Mouse (Mus musculus) spleen, postnatal 14 days (tissue): ENCODE data around the gene Fbxo6.
"Not testable (repeated sequence)": the region's sequence is repeated elsewhere in the genome, so short reads cannot be mapped to it uniquely, and the experiment has no call there.

Experiments
- DNase-seq, 2 experiments: peaks; one replicate each; pipeline ENCODE4 v3.0.0; 2021 to 2022; ENCODE audit warnings: low spot score in 2 of 2

Fbxo6 gene

DNA sequence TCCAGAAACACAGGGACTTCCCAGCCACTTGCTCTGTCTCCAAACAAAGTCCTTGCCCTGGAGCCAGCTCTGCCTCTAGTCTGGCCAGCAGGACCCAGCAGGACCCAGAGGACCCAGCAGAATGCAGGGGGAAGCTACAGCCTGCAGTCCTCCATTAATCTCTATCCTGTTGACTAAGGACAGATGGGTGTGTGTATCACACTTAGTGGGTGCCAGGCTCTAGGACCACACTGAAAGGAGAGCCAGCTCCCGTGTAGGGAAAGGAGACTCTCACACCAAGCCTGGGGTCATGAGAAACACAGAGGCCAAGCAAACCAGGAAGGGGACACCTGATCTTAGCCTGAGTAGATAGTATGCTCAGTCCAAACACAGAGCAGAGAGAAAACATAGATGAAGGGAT lies 23.7 kb downstream of the Fbxo6 start:
- DNase-seq: no peak

GRCm38 (mm10) chr4:148122694-148123066 lies 29.3 kb downstream of the Fbxo6 start:
- DNase-seq: no peak

DNA sequence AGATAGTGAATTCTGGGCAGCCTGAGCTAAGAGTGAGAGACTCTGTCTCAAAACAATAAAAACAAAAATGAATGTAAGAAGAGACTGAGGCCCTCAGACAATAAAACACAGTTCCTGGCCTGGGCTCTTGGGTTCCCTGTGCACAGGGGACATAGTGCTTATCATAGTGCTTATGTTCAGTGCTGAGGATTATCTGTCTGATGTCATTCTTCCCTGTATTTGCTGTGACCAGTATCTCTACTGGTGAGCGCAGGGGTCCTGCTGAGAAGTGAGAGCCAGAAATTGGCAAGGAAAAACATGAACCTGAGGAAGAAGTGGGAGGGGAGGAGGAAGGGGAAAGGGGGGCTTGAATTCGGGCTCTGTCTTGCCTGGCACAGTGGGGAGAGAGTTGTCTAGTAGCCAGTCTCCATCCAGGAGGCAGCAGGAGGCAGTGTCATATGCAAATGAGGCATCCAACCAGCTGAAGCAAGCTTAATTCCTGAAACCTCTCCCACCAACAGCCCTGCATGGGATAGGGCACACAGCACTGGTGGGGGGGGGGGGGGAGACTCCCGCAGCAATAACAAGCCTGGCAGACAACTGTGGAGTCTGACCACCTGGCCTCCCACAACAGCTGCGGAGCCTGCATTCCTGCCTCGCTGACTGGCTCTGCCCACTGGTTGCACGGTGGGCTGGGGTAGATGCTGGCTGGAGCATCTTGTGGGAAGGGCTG lies 29.8 kb downstream of the Fbxo6 start:
- DNase-seq: no peak

DNA sequence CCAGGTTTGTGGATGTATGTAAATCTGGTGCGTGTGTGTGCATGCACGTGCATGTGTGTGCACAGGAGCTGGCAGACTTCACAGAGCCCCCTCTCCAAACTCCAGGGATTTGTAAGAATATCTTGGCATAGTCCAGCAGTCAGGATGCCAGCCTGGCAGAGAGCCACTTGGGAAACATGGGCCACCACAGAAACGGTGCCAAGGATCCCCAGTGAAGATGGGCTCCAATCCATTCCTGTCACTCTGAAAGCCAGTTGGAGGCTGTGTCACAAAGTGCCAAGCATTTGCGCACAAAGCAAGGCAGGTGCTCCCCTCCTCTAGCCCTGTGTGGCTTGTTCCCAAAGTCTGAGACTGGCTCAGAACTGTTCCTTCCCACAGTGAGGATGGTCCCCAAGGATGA lies 30.6 kb downstream of the Fbxo6 start:
- no peak for DNase-seq

GRCm38 (mm10) chr4:148120555-148120954 lies 31.4 kb downstream of the Fbxo6 start:
- no peak for DNase-seq

DNA sequence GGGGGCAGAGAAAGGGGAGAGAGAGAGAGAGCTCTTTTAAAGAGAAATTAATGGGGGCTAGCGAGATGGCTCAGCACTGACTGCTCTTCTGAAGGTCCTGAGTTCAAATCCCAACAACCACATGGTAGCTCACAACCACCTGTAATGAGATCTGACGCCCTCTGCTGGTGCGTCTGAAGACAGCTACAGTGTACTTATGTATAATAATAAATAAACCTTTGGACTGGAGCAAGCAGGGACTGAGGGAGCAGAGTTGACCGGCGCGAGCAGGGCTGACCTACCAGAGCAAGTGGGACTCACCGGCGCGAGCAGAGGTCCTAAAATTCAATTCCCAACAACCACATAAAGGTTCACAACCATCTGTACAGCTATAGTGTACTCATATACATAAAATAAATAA lies 32.4 kb downstream of the Fbxo6 start:
- DNase-seq: not testable (repeated sequence)

- no peak for DNase-seq
These were observed 34.5 kb downstream of the Fbxo6 start for GRCm38 (mm10) chr4:148117392-148117791.

- DNase-seq: no peak
These were observed 35.3 kb downstream of the Fbxo6 start for GRCm38 (mm10) chr4:148116657-148117056.

- no peak for DNase-seq
These were observed 36.5 kb downstream of the Fbxo6 start for GRCm38 (mm10) chr4:148115467-148115866.

DNA sequence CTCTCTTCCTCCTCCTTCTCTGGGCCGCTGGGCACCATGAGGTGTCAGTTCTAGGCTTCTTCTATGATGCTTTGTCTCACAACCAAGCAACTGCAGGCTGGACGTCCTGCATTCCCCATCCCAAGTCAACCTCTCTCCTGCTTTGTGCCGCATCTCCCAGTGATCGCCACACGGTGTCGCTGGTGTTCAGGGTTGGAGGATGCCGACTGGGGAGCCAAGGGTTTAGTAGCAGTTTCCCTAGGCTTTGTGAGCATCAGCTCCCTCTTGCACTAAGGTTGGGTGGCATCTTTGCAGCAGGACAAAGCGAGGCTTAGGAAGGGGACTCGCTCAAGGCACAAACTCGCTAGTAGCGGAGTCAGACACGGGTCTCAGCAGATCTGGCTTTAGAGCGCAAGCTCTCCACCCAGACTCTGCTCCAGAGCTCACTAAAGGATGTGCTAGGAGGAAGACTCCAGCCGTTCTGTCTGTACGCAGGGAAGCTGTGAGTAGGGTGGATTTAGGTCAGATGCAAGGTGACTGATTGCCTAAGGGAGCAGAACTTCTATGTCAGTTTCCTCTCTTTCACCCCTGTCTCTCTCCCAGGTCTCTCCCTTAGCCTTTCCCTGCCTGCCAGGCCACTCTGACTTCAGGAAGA lies 37.1 kb downstream of the Fbxo6 start:
- peak; percentile 56 to 75 for DNase-seq

DNA sequence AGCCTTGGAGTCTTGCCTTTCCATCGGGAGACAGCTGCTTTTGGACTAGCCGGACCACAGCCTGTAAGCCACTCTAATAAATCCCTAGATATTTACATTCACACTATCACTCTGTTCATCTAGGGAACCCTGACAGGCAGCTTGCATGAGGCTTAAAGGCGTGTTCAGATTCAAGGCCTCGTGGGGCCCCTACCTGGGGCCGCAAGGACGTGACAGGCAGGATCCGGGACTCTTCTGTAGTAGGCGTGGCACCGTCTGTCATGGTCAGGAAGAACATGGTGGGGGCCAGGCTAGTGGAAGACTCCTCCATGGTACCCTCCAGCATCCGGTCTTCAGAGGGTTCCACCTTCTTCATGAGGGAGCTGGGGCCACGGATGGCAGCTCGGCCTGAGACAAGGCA lies 39.4 kb downstream of the Fbxo6 start:
- no peak for DNase-seq

GRCm38 (mm10) chr4:148109215-148109614 lies 42.7 kb downstream of the Fbxo6 start:
- no peak for DNase-seq

GRCm38 (mm10) chr4:148108565-148109100 lies 43.3 kb downstream of the Fbxo6 start:
- DNase-seq: no peak

DNA sequence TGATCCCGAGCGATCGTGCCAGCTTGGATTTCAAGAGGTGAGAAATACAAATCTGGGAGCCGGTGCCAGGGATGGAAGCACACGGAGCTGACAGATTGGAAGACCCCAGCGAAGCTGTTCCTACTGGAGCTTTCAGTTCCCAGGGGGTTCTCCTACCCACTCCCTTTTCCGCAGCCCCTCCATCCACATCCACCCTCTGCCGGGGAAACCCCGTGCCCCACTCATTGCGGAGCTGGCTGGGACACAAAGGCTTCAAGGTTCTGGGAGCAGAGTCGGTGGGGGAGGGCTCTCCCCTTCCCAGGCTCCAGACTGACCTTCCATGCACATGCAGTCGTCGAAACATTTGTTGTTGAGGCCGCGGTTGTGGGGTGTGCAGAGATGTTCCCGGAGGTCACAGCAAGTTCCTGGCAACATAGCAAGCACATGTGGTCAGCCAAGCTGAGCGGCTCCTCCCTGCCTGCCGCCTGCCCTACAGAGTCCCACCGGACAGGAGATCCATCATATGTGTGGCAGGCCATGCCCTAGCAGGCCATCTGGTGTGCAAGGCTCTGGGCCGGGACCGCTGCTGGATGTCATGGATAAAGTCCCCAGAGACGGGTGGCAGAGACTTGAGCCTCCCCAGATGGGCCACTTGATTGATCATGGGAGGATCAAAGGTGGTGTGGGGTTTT lies 44.2 kb downstream of the Fbxo6 start:
- no peak for DNase-seq

DNA sequence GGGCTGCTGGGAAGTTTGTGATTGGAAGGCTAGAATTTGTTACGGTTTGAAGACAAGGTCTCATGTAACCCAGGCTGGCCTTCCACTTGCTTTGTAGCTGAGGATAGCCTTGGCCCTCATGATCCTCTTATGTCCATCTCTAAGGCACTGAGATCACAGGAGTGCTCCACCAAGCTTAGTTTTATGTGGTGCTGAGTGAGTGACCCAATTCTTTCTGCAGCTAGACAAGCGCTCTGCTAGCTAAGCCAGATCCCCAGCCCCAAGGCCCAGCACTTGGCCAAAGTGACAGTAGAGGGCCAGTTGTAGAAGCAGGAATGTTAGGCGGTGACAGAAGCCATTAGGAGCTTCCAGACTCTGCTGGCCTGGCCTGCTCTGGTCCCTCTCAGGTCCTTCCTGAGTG lies 47.8 kb downstream of the Fbxo6 start:
- no peak for DNase-seq

DNA sequence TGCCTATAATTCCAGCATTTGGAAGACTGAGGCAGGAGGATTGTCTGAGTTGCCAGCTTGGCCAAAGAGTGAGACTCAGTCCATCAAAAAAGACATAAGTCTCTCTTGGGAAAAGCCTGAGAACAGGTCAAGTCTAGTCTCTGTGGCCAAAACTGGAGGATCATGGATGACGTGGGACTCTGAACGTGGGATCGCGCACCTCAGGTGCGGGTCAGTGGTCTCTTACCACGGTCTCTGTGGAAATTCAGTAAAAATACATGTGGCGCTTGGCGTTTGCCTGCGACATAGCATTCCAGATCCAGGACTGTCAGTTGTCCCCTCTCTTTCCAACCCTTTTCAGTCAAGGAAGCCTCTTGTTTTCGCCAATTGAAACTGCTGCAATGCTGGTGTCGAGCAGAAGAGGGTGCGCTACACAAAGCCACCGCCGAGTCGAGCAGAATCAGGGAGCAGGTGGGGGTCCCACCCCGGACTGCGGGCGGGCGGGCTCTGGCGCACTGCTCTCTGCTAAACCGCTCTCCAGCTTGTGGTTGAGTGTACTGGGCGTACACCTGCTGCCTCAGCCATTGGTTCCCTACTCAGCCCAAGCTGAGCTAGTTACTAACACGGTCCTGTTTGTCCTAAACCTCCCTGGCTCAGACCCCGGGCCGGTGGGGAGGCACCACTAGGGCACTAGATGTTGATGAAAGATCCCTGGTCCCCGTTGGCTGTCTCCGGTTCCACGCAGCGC lies 50.0 kb downstream of the Fbxo6 start:
- DNase-seq: no peak

GRCm38 (mm10) chr4:148098666-148099065 lies 53.3 kb downstream of the Fbxo6 start:
- no peak for DNase-seq

DNA sequence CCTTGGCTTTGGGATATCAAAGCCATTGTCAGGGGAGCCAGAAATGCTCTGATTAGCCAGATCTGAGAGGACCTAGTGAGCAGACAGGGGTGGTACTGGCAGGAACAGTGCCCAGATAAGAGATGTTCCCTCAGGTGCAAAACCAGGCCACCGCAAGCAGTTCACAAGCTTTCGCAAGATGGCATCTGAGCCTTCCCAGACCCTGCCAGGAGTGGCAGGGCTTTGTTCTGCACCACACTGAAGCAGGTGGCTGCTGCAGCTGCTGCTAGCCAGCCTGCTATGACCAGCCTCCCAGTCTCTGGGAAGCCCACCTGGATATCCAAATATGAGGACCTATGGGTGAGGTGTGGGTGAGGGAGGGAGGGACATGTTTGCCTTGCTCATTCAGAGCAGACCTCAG lies 54.0 kb downstream of the Fbxo6 start:
- DNase-seq: no peak
